Mouse (Mus musculus) kidney, embryonic 16.5 days (tissue): ENCODE results near the gene Serp2. TPM values are rescaled to one million over a fixed set of nuclear protein-coding genes. Genes with fewer than 3 reads are reported as not detected.
A peak's percentile ranks its signal among the peaks of the same experiment; 100 is the strongest.

Experiments used
- ATAC-seq: fragments of 200-750 bp; cut with Nextera tagmentation; 2 replicates; pipeline ENCODE4 v1.8.0; 2017; ENCODE audit warnings: moderate TSS enrichment; ENCODE audit not compliant: low FRiP score, low TSS enrichment
- H3K27ac ChIP-seq: fragments of 300-500 bp; sonication (generic); 2 replicates; pipeline ENCODE4 v1.5.1; 2014; ENCODE audit warnings: low read length
- H3K27me3 ChIP-seq: fragments of 300-500 bp; sonication (generic); 2 replicates; pipeline ENCODE4 v1.6.1; 2014; ENCODE audit warnings: low read length, control low read depth, mixed read lengths; ENCODE audit not compliant: insufficient read depth
- H3K36me3 ChIP-seq: fragments of 300-500 bp; sonication (generic); 2 replicates; pipeline ENCODE4 v1.6.1; 2014; ENCODE audit warnings: low read length, control low read depth, mixed read lengths; ENCODE audit not compliant: insufficient read depth
- H3K4me1 ChIP-seq: fragments of 300-500 bp; sonication (generic); 2 replicates; pipeline ENCODE4 v1.6.1; 2014; ENCODE audit warnings: low read length, control low read depth, mixed read lengths; ENCODE audit not compliant: insufficient read depth
- H3K4me2 ChIP-seq: fragments of 300-500 bp; sonication (generic); replicated peaks from 2 replicates; pipeline ENCODE4 v1.6.1; 2014; ENCODE audit warnings: low read depth, low read length
- H3K4me3 ChIP-seq: fragments of 300-500 bp; sonication (generic); 2 replicates; pipeline ENCODE4 v1.5.1; 2014; ENCODE audit warnings: mild to moderate bottlenecking, low read length
- H3K9ac ChIP-seq: fragments of 300-500 bp; sonication (generic); replicated peaks from 2 replicates; pipeline ENCODE4 v1.6.1; 2014; ENCODE audit warnings: low read length
- H3K9me3 ChIP-seq: fragments of 300-500 bp; sonication (generic); 2 replicates; pipeline ENCODE4 v1.6.1; 2016; ENCODE audit warnings: low read length, control low read depth
- WGBS: fragments of 180-500 bp; shearing (Covaris S2); extraction: QIAGEN DNeasy Blood & Tissue Kit; methylation state at CpG from one replicate; pipeline ENCODE4 v1.1.7; 2014; 5-methylcytosine and 5-hydroxymethylcytosine counted together
- polyA plus RNA-seq: library from polyadenylated mRNA; unstranded; fragments of >200 nt; fragmentation: Nextera tagmentation; extraction: Ambion mirVana; gene quantifications from 2 replicates; pipeline ENCODE4 v1.2.1, GENCODE M21; 2015

The Serp2 gene
- polyA plus RNA-seq, 1 experiment from 2014 or later, result 10.0 TPM

DNA sequence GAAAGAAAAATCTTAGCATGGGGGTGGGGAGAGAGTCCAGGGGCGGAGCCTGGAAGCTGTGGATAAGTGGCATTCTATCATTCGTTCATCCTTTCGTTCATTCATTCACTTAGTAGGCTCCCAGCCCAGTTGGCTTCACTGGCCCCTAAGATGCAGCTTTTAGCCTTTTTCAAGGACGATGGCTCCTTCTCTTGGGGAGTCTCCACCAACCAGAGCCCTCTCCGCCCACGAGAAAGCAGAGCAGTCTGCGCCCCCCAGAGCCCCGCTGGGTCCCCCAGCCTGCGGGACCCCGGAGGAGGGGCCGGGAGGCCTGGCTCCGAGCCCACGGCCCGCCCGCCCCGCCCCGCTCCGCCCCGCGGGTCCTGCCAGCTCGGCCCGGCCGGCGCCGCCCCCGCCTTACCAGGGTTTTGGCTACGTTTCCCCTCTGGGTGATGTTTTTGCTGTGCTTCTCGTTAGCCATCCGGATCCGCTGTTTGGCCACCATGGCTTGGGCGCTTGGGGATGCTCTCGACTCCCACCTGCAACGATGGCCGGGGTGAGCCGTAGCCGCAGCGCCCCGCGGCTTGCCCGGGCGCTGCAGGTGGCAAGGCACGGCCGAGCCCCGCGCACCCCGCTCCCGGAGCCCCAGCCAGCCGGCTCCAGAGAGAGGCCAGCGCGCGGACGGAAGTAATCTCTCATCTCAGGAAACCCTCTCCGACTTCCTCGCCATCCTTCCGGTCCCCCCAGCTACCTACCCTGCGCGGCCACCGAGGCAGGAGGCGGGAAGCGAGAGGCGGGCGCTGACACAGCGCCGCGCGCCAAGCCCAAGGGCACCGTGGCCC is 448 bp downstream of the Serp2 start:
- peak overlapping the region; percentile 81 for H3K9ac ChIP-seq
- H3K27ac ChIP-seq, result peak overlapping the region; percentile 70
- H3K4me2 ChIP-seq, result peak overlapping the region; percentile 96
- peak; percentile 78 for ATAC-seq
- peaks cover 30% of the 10 kb centered on the region; the same call in 1 of the 2 replicates for H3K4me1 ChIP-seq
- no peaks in the 10 kb centered on the region for H3K27me3 ChIP-seq
- peak overlapping the region; percentile 64 for H3K4me3 ChIP-seq
- H3K9me3 ChIP-seq, result no peaks in the 10 kb centered on the region
- no peaks in the 10 kb centered on the region for H3K36me3 ChIP-seq
- WGBS, result 1% methylated on average over 51 of the region's 67 CpGs

DNA sequence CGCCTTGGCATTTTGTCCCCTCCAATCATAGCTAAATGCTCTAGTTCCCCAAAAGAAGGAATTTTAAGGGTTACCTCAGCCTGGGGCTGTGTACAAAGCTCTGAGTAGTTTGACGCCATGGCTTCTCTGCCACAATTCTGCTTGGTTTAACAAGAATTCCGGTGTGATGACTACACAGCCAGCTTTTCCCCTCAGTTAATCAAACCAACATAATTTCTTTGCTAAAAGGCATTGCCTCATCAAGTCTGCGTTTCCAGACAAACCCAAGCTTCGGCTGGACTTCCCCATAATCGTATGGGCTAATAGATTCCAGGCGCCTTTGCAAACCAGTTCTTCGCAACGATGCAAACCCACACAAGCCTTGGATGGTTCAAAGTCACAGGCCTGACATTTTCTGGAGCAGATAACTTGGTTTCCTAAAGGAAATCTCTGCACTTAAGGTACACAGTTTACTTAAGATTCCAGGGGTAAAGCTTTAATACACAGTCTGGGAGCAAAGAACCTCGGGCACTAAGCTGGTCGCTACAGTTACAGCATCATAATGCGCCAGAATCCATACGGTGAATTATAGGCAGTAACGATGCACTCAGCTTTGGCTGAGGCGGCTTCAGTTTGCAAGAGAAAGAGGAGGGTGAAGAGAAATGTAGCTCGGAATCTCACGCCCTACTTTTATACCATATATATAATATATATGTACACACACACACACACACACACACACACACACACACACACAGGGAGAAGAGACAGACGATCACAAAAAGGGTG is 1.2 kb downstream of the Serp2 start:
- Histone ChIP-seq H3K4me3 (peak overlapping the region; percentile 64), H3K36me3 (no peaks in the 10 kb centered on the region), H3K9me3 (no peaks in the 10 kb centered on the region), H3K4me2 (peak overlapping the region; percentile 96), H3K27ac (peak overlapping the region; percentile 35; the same call in 1 of the 2 replicates), H3K27me3 (no peaks in the 10 kb centered on the region), H3K4me1 (peaks cover 27% of the 10 kb centered on the region; the same call in 1 of the 2 replicates), H3K9ac (peak overlapping the region; percentile 81)
- 57% methylated on average over 18 of the region's 18 CpGs for WGBS
- no peak for ATAC-seq

DNA sequence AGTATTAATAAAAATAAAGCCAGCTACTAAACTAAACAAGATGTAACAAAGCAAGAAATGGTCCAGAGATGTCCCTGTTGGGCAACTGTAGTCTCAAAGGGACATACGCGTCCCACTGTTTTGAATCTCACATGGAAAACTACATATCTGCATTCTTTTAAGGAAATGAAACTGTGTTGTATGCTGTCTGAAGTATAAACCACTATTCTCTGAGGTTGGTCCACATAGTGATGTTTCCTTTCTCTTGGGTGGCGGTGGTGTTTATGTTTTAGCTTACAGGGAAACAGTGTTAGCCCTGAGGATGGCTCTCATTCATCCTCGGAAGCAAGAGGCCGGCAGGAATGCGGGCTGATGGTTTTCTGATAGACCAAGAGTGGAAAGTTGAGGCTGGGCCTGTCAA is 12.6 kb downstream of the Serp2 start:
- Histone ChIP-seq H3K27me3 (no peaks in the 10 kb centered on the region), H3K9me3 (no peaks in the 10 kb centered on the region), H3K4me1 (peaks cover 8% of the 10 kb centered on the region; the same call in 1 of the 2 replicates), H3K36me3 (no peaks in the 10 kb centered on the region), H3K4me2 (no peak overlapping the region), H3K27ac (no peak overlapping the region), H3K9ac (no peak overlapping the region), H3K4me3 (no peak overlapping the region)
- ATAC-seq, result no peak
- 93% methylated on average over 6 of the region's 6 CpGs for WGBS

DNA sequence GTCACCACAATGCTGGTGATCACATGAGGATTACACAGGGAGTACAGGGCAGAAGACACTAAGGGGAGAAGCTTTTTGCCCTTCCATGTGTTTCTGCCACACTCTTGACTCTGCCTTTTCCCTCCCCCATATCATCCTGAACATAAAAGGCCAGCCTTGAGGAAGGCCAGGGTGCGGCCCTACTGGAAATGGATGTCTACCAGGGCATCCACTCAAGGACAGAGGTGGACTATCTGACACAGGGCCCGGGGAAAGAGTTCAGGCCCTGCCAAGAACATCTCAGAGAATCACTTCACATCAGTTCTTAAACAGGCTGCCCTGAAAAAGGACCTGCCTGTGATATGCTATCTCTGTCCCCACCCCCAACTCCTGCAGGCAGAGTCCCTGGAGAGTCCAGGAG is 15.3 kb downstream of the Serp2 start:
- no peak overlapping the region for H3K4me2 ChIP-seq
- H3K4me1 ChIP-seq, result peaks cover 25% of the 10 kb centered on the region
- H3K36me3 ChIP-seq, result no peaks in the 10 kb centered on the region
- 67% methylated on average over 2 of the region's 2 CpGs for WGBS
- H3K27ac ChIP-seq, result peak overlapping the region; percentile 13; the same call in 1 of the 2 replicates
- 0 out of 2 replicates have a peak overlapping the region, but pooled peaks have one; percentile 33 for H3K9ac ChIP-seq
- no peaks in the 10 kb centered on the region for H3K27me3 ChIP-seq
- no peak overlapping the region for H3K4me3 ChIP-seq
- H3K9me3 ChIP-seq, result no peaks in the 10 kb centered on the region
- ATAC-seq, result no peak

DNA sequence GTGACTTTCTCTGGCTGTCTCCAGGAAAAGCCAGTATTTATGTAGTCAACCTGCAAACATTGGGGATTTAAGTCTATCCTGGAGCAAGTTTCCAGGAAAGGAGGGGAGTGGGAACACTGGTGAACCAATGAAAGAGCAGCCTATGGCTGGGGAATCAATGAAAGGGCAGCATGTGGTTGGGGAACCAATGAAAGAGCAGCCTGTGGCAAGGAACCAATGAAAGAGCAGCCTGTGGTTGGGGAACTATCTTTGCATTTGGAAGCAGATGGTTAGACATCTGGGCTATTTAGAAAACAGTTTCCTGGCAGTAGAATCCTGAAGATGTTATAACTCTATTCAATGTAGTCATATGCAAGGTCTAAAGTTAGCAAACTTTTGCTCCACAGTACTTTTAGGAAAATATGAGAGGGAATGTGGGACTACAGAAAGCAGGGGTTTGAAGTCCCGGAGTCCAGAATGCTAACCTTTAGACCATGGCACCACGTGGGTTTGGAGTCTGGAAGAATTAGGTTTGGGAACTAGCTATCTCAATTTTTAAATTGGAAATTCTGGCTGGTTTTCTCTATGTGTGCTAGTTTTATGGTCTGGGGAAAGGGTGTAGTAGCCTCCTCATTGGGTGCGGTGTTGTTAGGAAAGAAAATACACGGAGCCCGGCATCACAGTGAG is 16.6 kb downstream of the Serp2 start:
- no peak overlapping the region for H3K4me2 ChIP-seq
- no peak for ATAC-seq
- peaks cover 27% of the 10 kb centered on the region for H3K4me1 ChIP-seq
- no peak overlapping the region for H3K9ac ChIP-seq
- no peaks in the 10 kb centered on the region for H3K36me3 ChIP-seq
- H3K4me3 ChIP-seq, result no peak overlapping the region
- H3K9me3 ChIP-seq, result no peaks in the 10 kb centered on the region
- WGBS, result 89% methylated on average over 5 of the region's 5 CpGs
- H3K27ac ChIP-seq, result no peak overlapping the region
- no peaks in the 10 kb centered on the region for H3K27me3 ChIP-seq

DNA sequence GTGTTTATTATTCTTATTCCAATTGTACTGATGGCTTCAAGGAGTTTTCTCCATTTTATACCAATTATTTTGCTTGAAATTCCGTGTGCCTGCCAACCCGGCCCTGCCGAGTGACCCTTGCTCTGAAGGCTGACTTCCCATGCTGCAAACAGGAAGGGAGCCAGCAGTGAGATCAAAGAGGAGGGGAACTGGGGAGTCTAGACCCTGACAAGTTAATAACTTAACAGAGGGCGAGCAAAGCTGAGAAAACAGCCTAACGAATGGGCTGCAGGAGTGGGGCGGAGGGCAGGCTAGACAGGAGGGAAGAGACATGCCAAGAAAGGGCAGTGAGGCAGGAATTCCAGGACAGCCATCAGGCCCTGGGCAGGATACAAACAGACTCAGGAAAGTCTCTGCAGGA is 19.8 kb downstream of the Serp2 start:
- H3K4me1 ChIP-seq, result peaks cover 51% of the 10 kb centered on the region
- H3K27ac ChIP-seq, result peak overlapping the region; percentile 80
- no peaks in the 10 kb centered on the region for H3K9me3 ChIP-seq
- peak; percentile 79 for ATAC-seq
- H3K4me3 ChIP-seq, result no peak overlapping the region
- H3K4me2 ChIP-seq, result no peak overlapping the region
- H3K27me3 ChIP-seq, result no peaks in the 10 kb centered on the region
- no peaks in the 10 kb centered on the region for H3K36me3 ChIP-seq
- no peak overlapping the region for H3K9ac ChIP-seq
- WGBS, result 4% methylated on average over 6 of the region's 6 CpGs

DNA sequence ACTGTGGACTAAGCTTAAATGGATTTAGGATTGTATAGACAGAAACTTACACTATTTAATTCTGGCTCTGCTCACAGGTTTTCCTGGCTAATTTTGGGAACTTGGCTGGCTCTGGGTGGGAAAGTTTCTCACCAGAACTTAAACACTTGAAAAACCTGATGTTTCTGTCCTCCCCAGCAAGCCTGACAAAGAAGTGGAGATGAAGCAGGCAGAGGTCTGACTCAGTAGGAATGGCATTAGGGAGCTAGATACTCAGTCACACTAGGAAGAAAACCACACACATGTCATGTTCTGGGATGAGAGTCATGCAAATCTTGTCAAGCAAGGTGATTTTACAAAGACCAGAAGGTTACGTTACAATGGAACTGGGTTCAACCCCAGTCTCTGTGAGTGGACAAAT is 21.6 kb downstream of the Serp2 start:
- Histone ChIP-seq H3K4me3 (no peak overlapping the region), H3K27me3 (no peaks in the 10 kb centered on the region), H3K4me2 (no peak overlapping the region), H3K9ac (no peak overlapping the region), H3K4me1 (peaks cover 43% of the 10 kb centered on the region), H3K27ac (no peak overlapping the region; the same call in 1 of the 2 replicates), H3K9me3 (no peaks in the 10 kb centered on the region), H3K36me3 (no peaks in the 10 kb centered on the region)
- 87% methylated on average over 1 of the region's 1 CpGs for WGBS
- ATAC-seq, result no peak

DNA sequence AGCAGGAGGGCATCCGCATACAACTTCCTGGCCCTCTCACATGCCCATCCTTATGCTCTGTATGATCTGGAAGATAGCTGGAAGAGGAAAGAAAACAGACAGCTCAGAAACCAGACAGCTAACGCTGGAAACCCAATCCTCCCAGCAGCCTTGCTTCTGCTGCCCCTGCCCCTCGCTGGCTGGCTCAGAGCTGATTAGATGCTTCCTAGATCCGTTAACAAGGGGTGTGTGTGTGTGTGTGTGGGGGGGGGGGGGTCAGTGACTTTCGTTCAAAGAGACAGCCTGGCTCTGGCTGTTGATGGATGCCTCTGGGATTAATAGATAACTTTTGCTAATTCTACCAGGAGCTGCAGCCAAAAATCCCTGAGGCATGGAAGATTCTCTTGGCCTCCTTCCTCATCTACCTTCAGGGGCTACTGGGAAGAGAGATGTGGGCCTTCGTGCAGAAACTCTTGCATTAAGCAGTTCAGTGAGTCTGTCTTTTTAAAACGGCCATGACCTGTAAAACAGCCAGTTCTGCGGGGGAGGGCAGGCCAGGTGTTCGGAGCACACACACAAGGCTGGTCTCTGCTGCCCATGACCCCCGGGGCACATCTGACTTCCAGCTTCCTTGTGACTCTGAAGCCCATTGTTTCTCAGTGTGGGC is 23.4 kb downstream of the Serp2 start:
- ATAC-seq, result peak; percentile 85
- Histone ChIP-seq H3K4me1 (peaks cover 51% of the 10 kb centered on the region), H3K9me3 (no peaks in the 10 kb centered on the region), H3K9ac (peak overlapping the region; percentile 55), H3K27ac (peak overlapping the region; percentile 95), H3K4me3 (peak overlapping the region; percentile 25), H3K27me3 (no peaks in the 10 kb centered on the region), H3K4me2 (peak overlapping the region; percentile 50), H3K36me3 (no peaks in the 10 kb centered on the region)
- 9% methylated on average over 10 of the region's 10 CpGs for WGBS
